In the genomic region with DNA sequence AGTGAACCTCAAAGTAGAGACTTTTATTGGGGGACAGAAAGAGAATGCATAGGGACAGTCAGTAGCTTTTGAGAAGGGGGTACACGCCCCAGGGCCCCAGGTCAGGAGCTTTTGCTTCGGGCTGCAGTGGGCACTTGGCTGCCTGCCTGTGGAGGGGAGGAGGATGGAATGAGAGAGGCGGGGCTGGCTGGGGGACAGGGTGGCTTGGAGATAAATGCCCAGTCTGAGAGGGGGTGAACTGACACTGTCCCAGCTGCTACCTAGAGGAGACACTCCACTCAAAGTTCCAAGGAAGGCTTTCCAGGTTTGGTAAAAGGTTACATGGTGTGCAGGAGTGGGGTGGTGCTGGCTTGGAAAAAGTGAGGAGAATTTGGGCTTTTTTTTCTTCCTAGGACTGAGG, we compare ENCODE assay signal across 8 mouse cellular contexts. TPM values are rescaled to one million over a fixed set of nuclear protein-coding genes. Genes with fewer than 3 reads are reported as not detected.
DNase-seq lines count a peak whose midpoint lies in the region; ATAC-seq lines count a peak whose summit lies in the region.

A gene (plus strand): TSS at position 239 of the 400 bp plus-strand sequence.

- peaks cover 27% of the 10 kb centered on the region for H3K4me1 ChIP-seq in limb, embryonic 11.5 days (ENCODE audit: control insufficient read depth, insufficient read depth, low read length)
- peaks cover 38% of the 10 kb centered on the region for H3K4me1 ChIP-seq in neural tube, embryonic 15.5 days

- 2% methylated on average over 3 of the region's 3 CpGs for WGBS in limb, embryonic 11.5 days
- WGBS in neural tube, embryonic 15.5 days = 12% methylated on average over 3 of the region's 3 CpGs

- peak within 1 kb of the TSS; percentile 98 for H3K9ac ChIP-seq in limb, embryonic 11.5 days (ENCODE audit: low read length)
- peak within 1 kb of the TSS; percentile 86 for H3K9ac ChIP-seq in neural tube, embryonic 15.5 days (replicated peaks)

- H3K4me2 ChIP-seq in limb, embryonic 11.5 days (ENCODE audit: low read depth, severe bottlenecking) = peak within 1 kb of the TSS; percentile 96
- peak within 1 kb of the TSS; percentile 91 for H3K4me2 ChIP-seq in neural tube, embryonic 15.5 days

- H3K27ac ChIP-seq in limb, embryonic 11.5 days (replicated peaks; ENCODE audit: low read depth, low read length) = peak within 1 kb of the TSS; percentile 97
- H3K27ac ChIP-seq in neural tube, embryonic 15.5 days (replicated peaks) = peak within 1 kb of the TSS; percentile 95

- H3K27me3 ChIP-seq in limb, embryonic 11.5 days (ENCODE audit: control insufficient read depth, insufficient read depth, low read length) = no peaks in the 10 kb centered on the region
- no peaks in the 10 kb centered on the region for H3K27me3 ChIP-seq in neural tube, embryonic 15.5 days (replicated peaks)

- ATAC-seq in limb, embryonic 11.5 days (ENCODE audit: insufficient number of reproducible peaks, low FRiP score, low TSS enrichment, low read depth) = 0 out of 2 replicates have a peak, but pooled peaks have one; percentile 18
- ATAC-seq in neural tube, embryonic 15.5 days (ENCODE audit: low FRiP score) = no peak

- H3K36me3 ChIP-seq in limb, embryonic 11.5 days (ENCODE audit: control insufficient read depth, insufficient read depth, low read length) = peaks cover 6% of the 10 kb centered on the region
- peaks cover 2% of the 10 kb centered on the region; the same call in 1 of the 2 replicates for H3K36me3 ChIP-seq in neural tube, embryonic 15.5 days

- peak; percentile 65 for DNase-seq in cerebellum, adult 9-11 months
- DNase-seq in cerebellum, postnatal 36 days = no peak
- DNase-seq in 3T3-L1 (ENCODE audit: low read depth, low spot score) = peak; percentile 13
- DNase-seq in embryo, embryonic 10.5 days (ENCODE audit: low spot score) = peak; percentile 67
- no peak for DNase-seq in heart, adult 8-10 months (ENCODE audit: low spot score)
- no peak for DNase-seq in limb, embryonic 11.5 days (ENCODE audit: low spot score)
- DNase-seq in right cerebral cortex, postnatal 4 days = no peak

- no peaks in the 10 kb centered on the region for H3K9me3 ChIP-seq in limb, embryonic 11.5 days (ENCODE audit: control insufficient read depth, low read length)
- no peaks in the 10 kb centered on the region for H3K9me3 ChIP-seq in neural tube, embryonic 15.5 days (replicated peaks)

- peak within 1 kb of the TSS; percentile 100 for H3K4me3 ChIP-seq in limb, embryonic 11.5 days (ENCODE audit: low read depth, low read length)
- H3K4me3 ChIP-seq in neural tube, embryonic 15.5 days (replicated peaks) = peak within 1 kb of the TSS; percentile 69

RNA-seq across cellular contexts. Expression of the gene that starts here (rescaled TPM):
- total RNA-seq in heart, adult 8-10 months (2022) = 1,000 to 10,000 TPM; 1,693 to 1,917 (median 1,770) TPM
- polyA plus RNA-seq in limb, embryonic 11.5 days (2014; fragmentation: Nextera tagmentation; extraction: Ambion mirVana) = 49.4 and 53.3 TPM in 2 replicates
- polyA plus RNA-seq in neural tube, embryonic 15.5 days (2015; fragmentation: Nextera tagmentation; extraction: Ambion mirVana) = 12.6 and 17.5 TPM in 2 replicates

Comparison
In these comparisons a context has a peak if more than half of its experiments do, and no peak if none do; other contexts are left out.
1. DNase-seq: peak in cerebellum, adult 9-11 months (single experiment), 3T3-L1 (single experiment) and embryo, embryonic 10.5 days (single experiment); none in cerebellum, postnatal 36 days (0 of 2), heart, adult 8-10 months (single experiment), limb, embryonic 11.5 days (single experiment) and right cerebral cortex, postnatal 4 days (single experiment).